Mouse (Mus musculus) heart, embryonic 11.5 days (tissue): ENCODE results near the gene Cd5l. TPM values are rescaled to one million over a fixed set of nuclear protein-coding genes. Genes with fewer than 3 reads are reported as not detected.

ENCODE experiments used
- ATAC-seq: fragments of 200-750 bp; cut with Nextera tagmentation; replicated peaks from 2 replicates; pipeline ENCODE4 v1.8.0; 2017; ENCODE audit warnings: moderate library complexity; ENCODE audit not compliant: insufficient number of reproducible peaks, low FRiP score, low TSS enrichment
- H3K27ac ChIP-seq: fragments of 300-500 bp; sonication (generic); 2 replicates; pipeline ENCODE4 v1.5.1; 2014; ENCODE audit warnings: mild to moderate bottlenecking, low read depth, low read length
- H3K27me3 ChIP-seq: fragments of 300-500 bp; sonication (generic); 2 replicates; pipeline ENCODE4 v1.6.1; 2014; ENCODE audit warnings: mild to moderate bottlenecking, low read length, mixed read lengths; ENCODE audit not compliant: control insufficient read depth, insufficient read depth
- H3K36me3 ChIP-seq: fragments of 300-500 bp; sonication (generic); 2 replicates; pipeline ENCODE4 v1.6.1; 2014; ENCODE audit warnings: mild to moderate bottlenecking, low read length, moderate library complexity, mixed read lengths; ENCODE audit not compliant: control insufficient read depth, insufficient read depth
- H3K4me1 ChIP-seq: fragments of 300-500 bp; sonication (generic); 2 replicates; pipeline ENCODE4 v1.6.1; 2014; ENCODE audit warnings: low read length; ENCODE audit not compliant: control insufficient read depth, insufficient read depth
- H3K4me2 ChIP-seq: fragments of 300-500 bp; sonication (generic); 2 replicates; pipeline ENCODE4 v1.6.1; 2014; ENCODE audit warnings: mild to moderate bottlenecking, moderate library complexity
- H3K4me3 ChIP-seq: fragments of 300-500 bp; sonication (generic); 2 replicates; pipeline ENCODE4 v1.5.1; 2014; ENCODE audit warnings: low read depth, low read length
- H3K9ac ChIP-seq: fragments of 300-500 bp; sonication (generic); 2 replicates; pipeline ENCODE4 v1.6.1; 2014; ENCODE audit warnings: mild to moderate bottlenecking, low read depth, low read length, moderate library complexity
- H3K9me3 ChIP-seq: fragments of 300-500 bp; sonication (generic); replicated peaks from 2 replicates; pipeline ENCODE4 v1.6.1; 2016; ENCODE audit warnings: low read length; ENCODE audit not compliant: control insufficient read depth
- WGBS: fragments of 180-500 bp; shearing (Covaris S2); extraction: QIAGEN DNeasy Blood & Tissue Kit; methylation state at CpG from one replicate; pipeline ENCODE4 v1.1.7; 2014; ENCODE audit not compliant: insufficient replicate concordance; 5-methylcytosine and 5-hydroxymethylcytosine counted together
- polyA plus RNA-seq: library from polyadenylated mRNA; unstranded; fragments of >200 nt; fragmentation: Nextera tagmentation; extraction: Ambion mirVana; gene quantifications from 2 replicates; pipeline ENCODE4 v1.2.1, GENCODE M21; 2014

Cd5l gene
- polyA plus RNA-seq, 1 experiment from 2014 or later = 0.31 TPM

- H3K36me3 ChIP-seq = no peaks in the 10 kb centered on the region
- H3K9me3 ChIP-seq = no peaks in the 10 kb centered on the region
- no peak overlapping the region for H3K4me3 ChIP-seq
- H3K4me1 ChIP-seq = no peaks in the 10 kb centered on the region
- 58% methylated on average over 1 of the region's 1 CpGs for WGBS
- no peak overlapping the region for H3K4me2 ChIP-seq
- no peak overlapping the region for H3K27ac ChIP-seq
- no peak overlapping the region for H3K9ac ChIP-seq
- no peak for ATAC-seq
- H3K27me3 ChIP-seq = no peaks in the 10 kb centered on the region
Measured at GRCm38 (mm10) chr3:87420645-87421044, 63.0 kb downstream of the Cd5l start.

Other genes with a start within 250 kb of the Cd5l start
- 9.9 and 12.6 TPM in 2 replicates for gene Kirrel, start 183.1 kb upstream of the Cd5l start, polyA plus RNA-seq
- 3.1 and 3.9 TPM in 2 replicates for gene Fcrls, start 94.1 kb upstream of the Cd5l start, polyA plus RNA-seq
- 0.48 TPM in 1 of 2 replicates, not detected in the other for gene Fcrl1, start 18.5 kb downstream of the Cd5l start, polyA plus RNA-seq
- not detected in 2 replicates for gene Fcrl5, start 77.9 kb downstream of the Cd5l start, polyA plus RNA-seq
- gene Etv3, start 167.5 kb downstream of the Cd5l start, polyA plus RNA-seq = 7.7 and 9.0 TPM in 2 replicates